Mouse (Mus musculus): ENCODE measurements at regions not wholly inside any gene's neighbourhood (a gene's known extent, or its start where the extent isn't known, plus 50 kb on each side); places are given as distances from the start of the nearest gene placed in this dataset.

GRCm38 (mm10) chrX:11929448-11929847, 230.7 kb downstream of the Bcor start:
- ATAC-seq (ENCODE audit: low FRiP score) = no peak
- Histone ChIP-seq H3K4me3 (replicated peaks) (no peak overlapping the region), H3K27ac (no peak overlapping the region), H3K4me2 (no peak overlapping the region), H3K4me1 (no peaks in the 10 kb centered on the region), H3K36me3 (replicated peaks) (no peaks in the 10 kb centered on the region), H3K9me3 (no peaks in the 10 kb centered on the region), H3K9ac (no peak overlapping the region), H3K27me3 (peaks cover 20% of the 10 kb centered on the region)
- WGBS = 70% methylated on average over 6 of the region's 6 CpGs

GRCm38 (mm10) chrX:11931432-11931831, 228.7 kb downstream of the Bcor start:
- ATAC-seq (ENCODE audit: low FRiP score) = no peak
- Histone ChIP-seq H3K27me3 (peaks cover 13% of the 10 kb centered on the region), H3K36me3 (replicated peaks) (no peaks in the 10 kb centered on the region), H3K27ac (no peak overlapping the region), H3K4me2 (no peak overlapping the region), H3K4me1 (no peaks in the 10 kb centered on the region), H3K4me3 (replicated peaks) (no peak overlapping the region), H3K9me3 (no peaks in the 10 kb centered on the region), H3K9ac (no peak overlapping the region)
- WGBS = 75% methylated on average over 9 of the region's 9 CpGs

GRCm38 (mm10) chrX:11935337-11935736, 224.8 kb downstream of the Bcor start:
- Histone ChIP-seq H3K9me3 (no peaks in the 10 kb centered on the region), H3K27ac (no peak overlapping the region), H3K36me3 (replicated peaks) (no peaks in the 10 kb centered on the region), H3K4me3 (replicated peaks) (no peak overlapping the region), H3K4me2 (no peak overlapping the region), H3K27me3 (peaks cover 5% of the 10 kb centered on the region), H3K9ac (no peak overlapping the region), H3K4me1 (no peaks in the 10 kb centered on the region)
- WGBS = 70% methylated on average over 5 of the region's 5 CpGs
- no peak for ATAC-seq (ENCODE audit: low FRiP score)

- Histone ChIP-seq H3K36me3 (replicated peaks) (no peaks in the 10 kb centered on the region), H3K4me1 (0 out of 2 replicates have a peak, but pooled peaks cover 4% of the 10 kb centered on the region), H3K9me3 (no peaks in the 10 kb centered on the region), H3K27me3 (peaks cover 21% of the 10 kb centered on the region), H3K9ac (no peak overlapping the region), H3K4me3 (replicated peaks) (no peak overlapping the region), H3K27ac (no peak overlapping the region), H3K4me2 (no peak overlapping the region)
- WGBS = 90% methylated on average over 2 of the region's 2 CpGs
- no peak for ATAC-seq (ENCODE audit: low FRiP score)
Measured at GRCm38 (mm10) chrX:11940246-11940645, 219.9 kb downstream of the Bcor start.

GRCm38 (mm10) chrX:11943367-11943766, 216.8 kb downstream of the Bcor start:
- no peak overlapping the region for H3K4me3 ChIP-seq (replicated peaks)
- H3K4me2 ChIP-seq = no peak overlapping the region
- 69% methylated on average over 10 of the region's 10 CpGs for WGBS
- no peaks in the 10 kb centered on the region for H3K9me3 ChIP-seq
- no peak for ATAC-seq (ENCODE audit: low FRiP score)
- peaks cover 29% of the 10 kb centered on the region for H3K27me3 ChIP-seq
- H3K36me3 ChIP-seq (replicated peaks) = no peaks in the 10 kb centered on the region
- H3K9ac ChIP-seq = no peak overlapping the region
- H3K27ac ChIP-seq = no peak overlapping the region
- H3K4me1 ChIP-seq = 0 out of 2 replicates have a peak, but pooled peaks cover 4% of the 10 kb centered on the region

- Histone ChIP-seq H3K4me2 (no peak overlapping the region), H3K27me3 (peaks cover 32% of the 10 kb centered on the region), H3K9ac (no peak overlapping the region), H3K4me1 (0 out of 2 replicates have a peak, but pooled peaks cover 4% of the 10 kb centered on the region), H3K36me3 (replicated peaks) (no peaks in the 10 kb centered on the region), H3K4me3 (replicated peaks) (no peak overlapping the region), H3K27ac (no peak overlapping the region), H3K9me3 (no peaks in the 10 kb centered on the region)
- no peak for ATAC-seq (ENCODE audit: low FRiP score)
- 35% methylated on average over 6 of the region's 6 CpGs for WGBS
Measured at GRCm38 (mm10) chrX:11944574-11944973, 215.6 kb downstream of the Bcor start.

GRCm38 (mm10) chrX:11945280-11945679, 214.9 kb downstream of the Bcor start:
- H3K4me3 ChIP-seq (replicated peaks) = no peak overlapping the region
- H3K9ac ChIP-seq = no peak overlapping the region
- H3K27ac ChIP-seq = no peak overlapping the region
- H3K9me3 ChIP-seq = no peaks in the 10 kb centered on the region
- 0 out of 2 replicates have a peak, but pooled peaks cover 4% of the 10 kb centered on the region for H3K4me1 ChIP-seq
- H3K27me3 ChIP-seq = peaks cover 33% of the 10 kb centered on the region
- H3K4me2 ChIP-seq = no peak overlapping the region
- 32% methylated on average over 1 of the region's 1 CpGs for WGBS
- no peaks in the 10 kb centered on the region for H3K36me3 ChIP-seq (replicated peaks)
- ATAC-seq (ENCODE audit: low FRiP score) = no peak

GRCm38 (mm10) chrX:11952193-11952592, 208.0 kb downstream of the Bcor start:
- H3K4me1 ChIP-seq = no peaks in the 10 kb centered on the region
- no peak overlapping the region for H3K27ac ChIP-seq
- WGBS = 65% methylated on average over 2 of the region's 2 CpGs
- no peak overlapping the region for H3K4me2 ChIP-seq
- H3K9me3 ChIP-seq = no peaks in the 10 kb centered on the region
- peaks cover 8% of the 10 kb centered on the region; the same call in 1 of the 2 replicates for H3K27me3 ChIP-seq
- H3K36me3 ChIP-seq (replicated peaks) = no peaks in the 10 kb centered on the region
- no peak overlapping the region for H3K4me3 ChIP-seq (replicated peaks)
- no peak for ATAC-seq (ENCODE audit: low FRiP score)
- no peak overlapping the region for H3K9ac ChIP-seq

- Histone ChIP-seq H3K27me3 (peaks cover 6% of the 10 kb centered on the region; the same call in 1 of the 2 replicates), H3K27ac (no peak overlapping the region), H3K36me3 (replicated peaks) (no peaks in the 10 kb centered on the region), H3K4me1 (no peaks in the 10 kb centered on the region), H3K4me3 (replicated peaks) (no peak overlapping the region), H3K9me3 (no peaks in the 10 kb centered on the region), H3K9ac (no peak overlapping the region), H3K4me2 (no peak overlapping the region)
- ATAC-seq (ENCODE audit: low FRiP score) = no peak
- WGBS = 87% methylated on average over 3 of the region's 3 CpGs
Measured at GRCm38 (mm10) chrX:11956194-11956593, 204.0 kb downstream of the Bcor start.

GRCm38 (mm10) chrX:11957011-11957410, 203.1 kb downstream of the Bcor start:
- H3K4me2 ChIP-seq = no peak overlapping the region
- no peak for ATAC-seq (ENCODE audit: low FRiP score)
- H3K27me3 ChIP-seq = peaks cover 10% of the 10 kb centered on the region; the same call in 1 of the 2 replicates
- no peak overlapping the region for H3K9ac ChIP-seq
- H3K4me3 ChIP-seq (replicated peaks) = no peak overlapping the region
- 50% methylated on average over 6 of the region's 6 CpGs for WGBS
- H3K27ac ChIP-seq = no peak overlapping the region
- H3K4me1 ChIP-seq = no peaks in the 10 kb centered on the region
- no peaks in the 10 kb centered on the region for H3K36me3 ChIP-seq (replicated peaks)
- no peaks in the 10 kb centered on the region for H3K9me3 ChIP-seq

GRCm38 (mm10) chrX:11959871-11960552, 200.1 kb downstream of the Bcor start:
- 79% methylated on average over 8 of the region's 8 CpGs for WGBS
- Histone ChIP-seq H3K36me3 (replicated peaks) (no peaks in the 10 kb centered on the region), H3K27me3 (peaks cover 10% of the 10 kb centered on the region; the same call in 1 of the 2 replicates), H3K9me3 (no peaks in the 10 kb centered on the region), H3K27ac (no peak overlapping the region), H3K4me1 (no peaks in the 10 kb centered on the region), H3K4me3 (replicated peaks) (no peak overlapping the region), H3K4me2 (no peak overlapping the region), H3K9ac (no peak overlapping the region)
- ATAC-seq (ENCODE audit: low FRiP score) = no peak

GRCm38 (mm10) chrX:11961350-11961749, 198.8 kb downstream of the Bcor start:
- H3K4me2 ChIP-seq = no peak overlapping the region
- no peaks in the 10 kb centered on the region for H3K36me3 ChIP-seq (replicated peaks)
- H3K9me3 ChIP-seq = no peaks in the 10 kb centered on the region
- 53% methylated on average over 2 of the region's 2 CpGs for WGBS
- peaks cover 14% of the 10 kb centered on the region; the same call in 1 of the 2 replicates for H3K27me3 ChIP-seq
- no peak for ATAC-seq (ENCODE audit: low FRiP score)
- no peak overlapping the region for H3K9ac ChIP-seq
- no peak overlapping the region for H3K4me3 ChIP-seq (replicated peaks)
- H3K27ac ChIP-seq = no peak overlapping the region
- H3K4me1 ChIP-seq = no peaks in the 10 kb centered on the region

- Histone ChIP-seq H3K4me1 (no peaks in the 10 kb centered on the region), H3K4me2 (no peak overlapping the region), H3K9me3 (no peaks in the 10 kb centered on the region), H3K4me3 (replicated peaks) (no peak overlapping the region), H3K27ac (no peak overlapping the region), H3K36me3 (replicated peaks) (no peaks in the 10 kb centered on the region), H3K27me3 (peaks cover 30% of the 10 kb centered on the region; the same call in 1 of the 2 replicates), H3K9ac (no peak overlapping the region)
- WGBS = 52% methylated on average over 3 of the region's 3 CpGs
- ATAC-seq (ENCODE audit: low FRiP score) = no peak
Measured at GRCm38 (mm10) chrX:11964428-11964827, 195.7 kb downstream of the Bcor start.

Measured in forebrain, embryonic 12.5 days (tissue).